Mouse (Mus musculus): ENCODE data around the gene Rer1. TPM values are rescaled to one million over a fixed set of nuclear protein-coding genes. Genes with fewer than 3 reads are reported as not detected.
"Not testable (repeated sequence)": the region's sequence is repeated elsewhere in the genome, so short reads cannot be mapped to it uniquely, and the experiment has no call there.

Gene Rer1
- polyA plus RNA-seq, 1 experiment = 58.8 TPM

GRCm38 (mm10) chr4:155079666-155080065 lies 6.5 kb downstream of the Rer1 start:
- Histone ChIP-seq H3K4me3 (replicated peaks) (no peak overlapping the region), H3K4me1 (peaks cover 54% of the 10 kb centered on the region), H3K9me3 (no peaks in the 10 kb centered on the region), H3K36me3 (replicated peaks; ENCODE audit: low read length) (peaks cover 88% of the 10 kb centered on the region), H3K27me3 (replicated peaks) (no peaks in the 10 kb centered on the region)
- TF ChIP-seq FLI1 (IDR thresholded peaks at IDR 0.05; ENCODE audit: low read length) (no peak), GATA1 (IDR thresholded peaks at IDR 0.05; ENCODE audit: borderline replicate concordance, low read length) (no peak)

GRCm38 (mm10) chr4:155078808-155079207 lies 7.4 kb downstream of the Rer1 start:
- H3K36me3 ChIP-seq (replicated peaks; ENCODE audit: low read length) = peaks cover 92% of the 10 kb centered on the region
- H3K27me3 ChIP-seq (replicated peaks); H3K9me3 ChIP-seq; H3K4me3 ChIP-seq (replicated peaks): not testable (repeated sequence)
- peaks cover 45% of the 10 kb centered on the region for H3K4me1 ChIP-seq

GRCm38 (mm10) chr4:155076677-155077076 lies 9.5 kb downstream of the Rer1 start:
- Histone ChIP-seq H3K4me1 (peaks cover 25% of the 10 kb centered on the region), H3K36me3 (replicated peaks; ENCODE audit: low read length) (peaks cover 92% of the 10 kb centered on the region), H3K4me3 (replicated peaks) (no peak overlapping the region), H3K27me3 (replicated peaks) (no peaks in the 10 kb centered on the region), H3K9me3 (no peaks in the 10 kb centered on the region)
- TF ChIP-seq FLI1 (IDR thresholded peaks at IDR 0.05; ENCODE audit: low read length) (no peak), GATA1 (IDR thresholded peaks at IDR 0.05; ENCODE audit: borderline replicate concordance, low read length) (no peak)

DNA sequence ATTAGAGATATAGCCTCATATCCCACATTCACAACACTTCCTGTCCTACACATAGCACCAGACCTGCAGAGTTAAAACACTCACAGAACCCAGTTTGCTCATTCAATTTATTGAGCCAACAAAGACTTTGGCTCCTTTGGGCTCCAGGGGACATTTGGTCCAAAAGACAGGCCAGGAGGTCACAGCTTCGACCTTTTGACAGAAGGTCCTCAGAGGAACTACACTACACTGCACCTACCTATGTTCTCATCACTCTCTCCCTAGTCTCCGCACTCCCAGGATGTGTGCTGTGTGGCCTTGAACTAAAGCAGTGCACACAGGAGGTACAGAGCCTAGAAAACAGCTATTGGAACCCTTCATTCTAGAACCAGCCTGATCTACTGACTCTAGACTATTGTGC lies 10.4 kb downstream of the Rer1 start:
- Histone ChIP-seq H3K9me3 (no peaks in the 10 kb centered on the region), H3K4me1 (peaks cover 19% of the 10 kb centered on the region), H3K27me3 (replicated peaks) (no peaks in the 10 kb centered on the region), H3K36me3 (replicated peaks; ENCODE audit: low read length) (peaks cover 94% of the 10 kb centered on the region), H3K4me3 (replicated peaks) (no peak overlapping the region)
- TF ChIP-seq GATA1 (IDR thresholded peaks at IDR 0.05; ENCODE audit: borderline replicate concordance, low read length) = no peak
- no peak for TF ChIP-seq FLI1 (IDR thresholded peaks at IDR 0.05; ENCODE audit: low read length)

DNA sequence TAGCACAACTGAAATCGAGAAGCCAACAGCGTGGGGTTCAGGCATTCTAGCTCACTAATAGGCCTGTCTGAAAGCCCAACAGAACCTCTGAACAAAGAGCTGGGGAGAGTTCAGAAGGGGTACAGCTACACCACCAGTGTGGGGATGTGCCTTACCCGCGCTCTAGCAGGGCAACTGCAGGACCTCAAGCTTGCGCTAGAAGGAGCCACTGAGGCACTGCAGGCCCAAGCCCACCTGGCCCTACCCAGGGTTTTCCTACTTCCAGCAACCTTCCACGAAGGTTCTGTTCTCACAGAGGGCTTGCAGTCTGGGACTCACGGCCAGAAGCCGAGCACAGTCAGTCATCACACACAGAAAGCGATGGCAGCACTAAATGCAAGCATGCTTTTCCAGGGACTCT lies 11.0 kb downstream of the Rer1 start:
- Histone ChIP-seq H3K27me3 (replicated peaks) (no peaks in the 10 kb centered on the region), H3K4me1 (peaks cover 18% of the 10 kb centered on the region), H3K9me3 (no peaks in the 10 kb centered on the region), H3K4me3 (replicated peaks) (no peak overlapping the region), H3K36me3 (replicated peaks; ENCODE audit: low read length) (peaks cover 94% of the 10 kb centered on the region)
- TF ChIP-seq GATA1 (IDR thresholded peaks at IDR 0.05; ENCODE audit: borderline replicate concordance, low read length) (no peak), FLI1 (IDR thresholded peaks at IDR 0.05; ENCODE audit: low read length) (no peak)

GRCm38 (mm10) chr4:155074418-155074817 lies 11.8 kb downstream of the Rer1 start:
- H3K9me3 ChIP-seq = no peaks in the 10 kb centered on the region
- TF ChIP-seq GATA1 (IDR thresholded peaks at IDR 0.05; ENCODE audit: borderline replicate concordance, low read length) = no peak
- TF ChIP-seq FLI1 (IDR thresholded peaks at IDR 0.05; ENCODE audit: low read length) = no peak
- peaks cover 23% of the 10 kb centered on the region for H3K4me1 ChIP-seq
- peaks cover 94% of the 10 kb centered on the region for H3K36me3 ChIP-seq (replicated peaks; ENCODE audit: low read length)
- H3K4me3 ChIP-seq (replicated peaks) = no peak overlapping the region
- no peaks in the 10 kb centered on the region for H3K27me3 ChIP-seq (replicated peaks)

DNA sequence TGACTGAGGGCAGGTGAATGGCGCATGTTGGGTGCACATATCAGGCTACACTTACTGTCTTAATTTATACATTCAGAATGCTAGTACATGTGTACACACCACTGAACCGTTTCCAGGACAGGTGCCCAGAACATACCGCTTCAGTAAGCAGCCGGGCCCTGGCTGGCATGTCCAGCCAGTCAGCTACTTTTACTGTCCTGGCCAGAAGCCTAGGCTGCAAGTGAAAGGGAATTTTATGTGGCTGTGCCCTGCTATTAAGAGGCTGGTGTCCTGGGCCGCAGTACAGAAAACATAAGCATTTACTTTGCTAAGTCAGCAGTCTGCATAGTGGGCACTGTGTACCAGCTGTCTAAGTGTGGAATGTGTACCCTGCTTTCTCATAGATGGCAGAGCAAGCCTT lies 15.3 kb downstream of the Rer1 start:
- Histone ChIP-seq H3K27me3 (replicated peaks) (no peaks in the 10 kb centered on the region), H3K4me1 (peaks cover 44% of the 10 kb centered on the region), H3K4me3 (replicated peaks) (no peak overlapping the region), H3K9me3 (no peaks in the 10 kb centered on the region), H3K36me3 (replicated peaks; ENCODE audit: low read length) (peaks cover 80% of the 10 kb centered on the region)
- TF ChIP-seq GATA1 (IDR thresholded peaks at IDR 0.05; ENCODE audit: borderline replicate concordance, low read length) (no peak), FLI1 (IDR thresholded peaks at IDR 0.05; ENCODE audit: low read length) (no peak)

DNA sequence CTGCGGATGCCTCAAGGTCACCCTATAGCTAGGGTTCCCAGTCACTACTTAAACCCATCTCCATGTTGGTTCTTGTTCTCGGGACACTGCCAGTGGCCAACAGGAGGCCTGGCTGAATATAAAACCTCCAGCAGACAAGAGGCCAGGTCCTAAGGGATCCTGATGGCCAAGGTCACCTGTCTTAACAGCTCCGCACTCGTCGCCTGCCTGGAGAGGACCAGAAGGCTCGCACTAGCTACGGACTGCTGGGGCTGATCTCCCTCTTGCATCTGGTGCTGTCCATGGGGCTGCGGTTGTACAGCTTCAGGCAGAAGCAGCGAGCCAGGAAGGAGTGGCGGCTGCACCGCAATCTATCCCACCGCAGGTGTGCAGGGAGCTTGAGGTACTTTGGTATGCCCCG lies 16.0 kb downstream of the Rer1 start:
- H3K9me3 ChIP-seq = no peaks in the 10 kb centered on the region
- no peak for TF ChIP-seq GATA1 (IDR thresholded peaks at IDR 0.05; ENCODE audit: borderline replicate concordance, low read length)
- no peak for TF ChIP-seq FLI1 (IDR thresholded peaks at IDR 0.05; ENCODE audit: low read length)
- H3K4me3 ChIP-seq (replicated peaks) = peak overlapping the region; percentile 5
- no peaks in the 10 kb centered on the region for H3K27me3 ChIP-seq (replicated peaks)
- H3K4me1 ChIP-seq = peaks cover 45% of the 10 kb centered on the region
- H3K36me3 ChIP-seq (replicated peaks; ENCODE audit: low read length) = peaks cover 73% of the 10 kb centered on the region

- peaks cover 5% of the 10 kb centered on the region for H3K27me3 ChIP-seq (replicated peaks)
Observed at GRCm38 (mm10) chr4:155069191-155069590, 17.0 kb downstream of the Rer1 start.

GRCm38 (mm10) chr4:155068357-155068972 lies 17.7 kb downstream of the Rer1 start:
- Histone ChIP-seq H3K9me3 (no peaks in the 10 kb centered on the region), H3K27me3 (replicated peaks) (peaks cover 12% of the 10 kb centered on the region), H3K4me1 (peaks cover 45% of the 10 kb centered on the region), H3K4me3 (replicated peaks) (peak overlapping the region; percentile 59), H3K36me3 (replicated peaks; ENCODE audit: low read length) (peaks cover 55% of the 10 kb centered on the region)
- TF ChIP-seq FLI1 (IDR thresholded peaks at IDR 0.05; ENCODE audit: low read length) = no peak
- no peak for TF ChIP-seq GATA1 (IDR thresholded peaks at IDR 0.05; ENCODE audit: borderline replicate concordance, low read length)

More at GRCm38 (mm10) chr4:155069191-155069590, 17.0 kb downstream of the Rer1 start:
- peaks cover 45% of the 10 kb centered on the region for H3K4me1 ChIP-seq
- no peak overlapping the region for H3K4me3 ChIP-seq (replicated peaks)
- TF ChIP-seq FLI1 (IDR thresholded peaks at IDR 0.05; ENCODE audit: low read length) (no peak), GATA1 (IDR thresholded peaks at IDR 0.05; ENCODE audit: borderline replicate concordance, low read length) (no peak)
- H3K36me3 ChIP-seq (replicated peaks; ENCODE audit: low read length) = peaks cover 62% of the 10 kb centered on the region
- H3K9me3 ChIP-seq = no peaks in the 10 kb centered on the region

All from megakaryocyte, embryonic 14.5 days (primary cell).